Mouse (Mus musculus): ENCODE results near the gene Fcgr2b.
"Not testable (repeated sequence)": the region's sequence is repeated elsewhere in the genome, so short reads cannot be mapped to it uniquely, and the experiment has no call there.

Fcgr2b gene

GRCm38 (mm10) chr1:170976447-170976846 is at the start of gene Fcgr2b:
TSS of gene Fcgr2b (minus strand) at chr1:170976547.
- DNase-seq (ENCODE audit: low spot score): no peak

GRCm38 (mm10) chr1:171019311-171019950 is 43.1 kb upstream of the Fcgr2b start:
- DNase-seq (ENCODE audit: low spot score): no peak

- no peak for DNase-seq (ENCODE audit: low spot score)
These were observed 42.4 kb upstream of the Fcgr2b start, which contains the start of gene Fcgr4 for GRCm38 (mm10) chr1:171018737-171019136. TSS of gene Fcgr4 (plus strand) at chr1:171018920.

GRCm38 (mm10) chr1:171017468-171018158 is 41.3 kb upstream of the Fcgr2b start:
- no peak for DNase-seq (ENCODE audit: low spot score)

GRCm38 (mm10) chr1:171016676-171017356 is 40.5 kb upstream of the Fcgr2b start:
- DNase-seq (ENCODE audit: low spot score): no peak

- no peak for DNase-seq (ENCODE audit: low spot score)
These were observed 35.4 kb upstream of the Fcgr2b start for GRCm38 (mm10) chr1:171011733-171012132.

GRCm38 (mm10) chr1:171006905-171007304 is 30.6 kb upstream of the Fcgr2b start:
- no peak for DNase-seq (ENCODE audit: low spot score)

GRCm38 (mm10) chr1:171006335-171006734 is 30.0 kb upstream of the Fcgr2b start:
- DNase-seq (ENCODE audit: low spot score): no peak

GRCm38 (mm10) chr1:171005586-171005985 is 29.2 kb upstream of the Fcgr2b start:
- no peak for DNase-seq (ENCODE audit: low spot score)

GRCm38 (mm10) chr1:171005081-171005480 is 28.7 kb upstream of the Fcgr2b start:
- no peak for DNase-seq (ENCODE audit: low spot score)

GRCm38 (mm10) chr1:170999811-171000210 is 23.5 kb upstream of the Fcgr2b start:
- no peak for DNase-seq (ENCODE audit: low spot score)

- peak; percentile 35 for DNase-seq (ENCODE audit: low spot score)
These were observed 21.7 kb upstream of the Fcgr2b start for GRCm38 (mm10) chr1:170997756-170998655.

- DNase-seq (ENCODE audit: low spot score): peak; percentile 59
These were observed 20.4 kb upstream of the Fcgr2b start for GRCm38 (mm10) chr1:170996753-170997152.

- no peak for DNase-seq (ENCODE audit: low spot score)
These were observed 19.7 kb upstream of the Fcgr2b start for GRCm38 (mm10) chr1:170996034-170996433.

- no peak for DNase-seq (ENCODE audit: low spot score)
These were observed 16.2 kb upstream of the Fcgr2b start for GRCm38 (mm10) chr1:170992550-170992949.

GRCm38 (mm10) chr1:170989656-170990055 is 13.3 kb upstream of the Fcgr2b start:
- DNase-seq (ENCODE audit: low spot score): no peak

- DNase-seq (ENCODE audit: low spot score): no peak
These were observed 9.5 kb upstream of the Fcgr2b start for GRCm38 (mm10) chr1:170985861-170986260.

- no peak for DNase-seq (ENCODE audit: low spot score)
These were observed 8.7 kb upstream of the Fcgr2b start for GRCm38 (mm10) chr1:170985092-170985491.

- DNase-seq (ENCODE audit: low spot score): no peak
These were observed 6.7 kb upstream of the Fcgr2b start for GRCm38 (mm10) chr1:170983066-170983465.

- no peak for DNase-seq (ENCODE audit: low spot score)
These were observed 6.0 kb upstream of the Fcgr2b start for GRCm38 (mm10) chr1:170982301-170982700.

GRCm38 (mm10) chr1:170981679-170982078 is 5.3 kb upstream of the Fcgr2b start:
- DNase-seq (ENCODE audit: low spot score): not testable (repeated sequence)

- no peak for DNase-seq (ENCODE audit: low spot score)
These were observed 2.3 kb upstream of the Fcgr2b start for GRCm38 (mm10) chr1:170978601-170979000.

Measured in ovary, postnatal 36 days (tissue).